Mouse (Mus musculus) heart, embryonic 11.5 days (tissue): ENCODE measurements around the gene LTO1. TPM values are rescaled to one million over a fixed set of nuclear protein-coding genes. Genes with fewer than 3 reads are reported as not detected.
"Not testable (repeated sequence)": the region's sequence is repeated elsewhere in the genome, so short reads cannot be mapped to it uniquely, and the experiment has no call there.

Experiments
- ATAC-seq: fragments of 200-750 bp; cut with Nextera tagmentation; replicated peaks from 2 replicates; pipeline ENCODE4 v1.8.0; 2017; ENCODE audit warnings: moderate library complexity; ENCODE audit not compliant: insufficient number of reproducible peaks, low FRiP score, low TSS enrichment
- H3K27ac ChIP-seq: fragments of 300-500 bp; sonication (generic); 2 replicates; pipeline ENCODE4 v1.5.1; 2014; ENCODE audit warnings: mild to moderate bottlenecking, low read depth, low read length
- H3K27me3 ChIP-seq: fragments of 300-500 bp; sonication (generic); 2 replicates; pipeline ENCODE4 v1.6.1; 2014; ENCODE audit warnings: mild to moderate bottlenecking, low read length, mixed read lengths; ENCODE audit not compliant: control insufficient read depth, insufficient read depth
- H3K36me3 ChIP-seq: fragments of 300-500 bp; sonication (generic); 2 replicates; pipeline ENCODE4 v1.6.1; 2014; ENCODE audit warnings: mild to moderate bottlenecking, low read length, moderate library complexity, mixed read lengths; ENCODE audit not compliant: control insufficient read depth, insufficient read depth
- H3K4me1 ChIP-seq: fragments of 300-500 bp; sonication (generic); 2 replicates; pipeline ENCODE4 v1.6.1; 2014; ENCODE audit warnings: low read length; ENCODE audit not compliant: control insufficient read depth, insufficient read depth
- H3K4me2 ChIP-seq: fragments of 300-500 bp; sonication (generic); 2 replicates; pipeline ENCODE4 v1.6.1; 2014; ENCODE audit warnings: mild to moderate bottlenecking, moderate library complexity
- H3K4me3 ChIP-seq: fragments of 300-500 bp; sonication (generic); 2 replicates; pipeline ENCODE4 v1.5.1; 2014; ENCODE audit warnings: low read depth, low read length
- H3K9ac ChIP-seq: fragments of 300-500 bp; sonication (generic); 2 replicates; pipeline ENCODE4 v1.6.1; 2014; ENCODE audit warnings: mild to moderate bottlenecking, low read depth, low read length, moderate library complexity
- H3K9me3 ChIP-seq: fragments of 300-500 bp; sonication (generic); replicated peaks from 2 replicates; pipeline ENCODE4 v1.6.1; 2016; ENCODE audit warnings: low read length; ENCODE audit not compliant: control insufficient read depth
- WGBS: fragments of 180-500 bp; shearing (Covaris S2); extraction: QIAGEN DNeasy Blood & Tissue Kit; methylation state at CpG from one replicate; pipeline ENCODE4 v1.1.7; 2014; ENCODE audit not compliant: insufficient replicate concordance; 5-methylcytosine and 5-hydroxymethylcytosine counted together
- polyA plus RNA-seq: library from polyadenylated mRNA; unstranded; fragments of >200 nt; fragmentation: Nextera tagmentation; extraction: Ambion mirVana; gene quantifications from 2 replicates; pipeline ENCODE4 v1.2.1, GENCODE M21; 2014

Gene LTO1
- polyA plus RNA-seq, 1 experiment from 2014 or later, result 17.1 TPM

- ATAC-seq, result no peak
- Histone ChIP-seq H3K4me3 (no peak overlapping the region), H3K4me2 (no peak overlapping the region), H3K9me3 (no peaks in the 10 kb centered on the region), H3K36me3 (no peaks in the 10 kb centered on the region), H3K27me3 (peaks cover 63% of the 10 kb centered on the region), H3K9ac (no peak overlapping the region), H3K4me1 (peaks cover 17% of the 10 kb centered on the region), H3K27ac (no peak overlapping the region)
- 49% methylated on average over 6 of the region's 6 CpGs for WGBS
Observed at GRCm38 (mm10) chr7:144898506-144898905, 16.4 kb upstream of the LTO1 start.

GRCm38 (mm10) chr7:144905514-144905913 lies 9.4 kb upstream of the LTO1 start:
- H3K27me3 ChIP-seq, H3K9ac ChIP-seq, H3K36me3 ChIP-seq, H3K4me1 ChIP-seq, H3K4me3 ChIP-seq, ATAC-seq, H3K9me3 ChIP-seq, H3K27ac ChIP-seq, H3K4me2 ChIP-seq: not testable (repeated sequence)
- 84% methylated on average over 3 of the region's 3 CpGs for WGBS

- H3K4me1 ChIP-seq, result 0 out of 2 replicates have a peak, but pooled peaks cover 3% of the 10 kb centered on the region
- no peak; the same call in 1 of the 2 replicates for ATAC-seq
- no peak overlapping the region for H3K27ac ChIP-seq
- peak overlapping the region; percentile 43; the same call in 1 of the 2 replicates for H3K9ac ChIP-seq
- no peaks in the 10 kb centered on the region for H3K36me3 ChIP-seq
- 0 out of 2 replicates have a peak, but pooled peaks cover 2% of the 10 kb centered on the region for H3K9me3 ChIP-seq
- peak overlapping the region; percentile 61 for H3K4me2 ChIP-seq
- H3K27me3 ChIP-seq, result peaks cover 3% of the 10 kb centered on the region; the same call in 1 of the 2 replicates
- WGBS, result 10% methylated on average over 28 of the region's 28 CpGs
- H3K4me3 ChIP-seq, result 0 out of 2 replicates have a peak overlapping the region, but pooled peaks have one; percentile 22
Observed at GRCm38 (mm10) chr7:144906708-144907397, 8.0 kb upstream of the LTO1 start.

GRCm38 (mm10) chr7:144907793-144908192 lies 7.1 kb upstream of the LTO1 start:
- WGBS, result 9% methylated on average over 8 of the region's 8 CpGs
- Histone ChIP-seq H3K9me3 (0 out of 2 replicates have a peak, but pooled peaks cover 2% of the 10 kb centered on the region), H3K27ac (no peak overlapping the region), H3K36me3 (no peaks in the 10 kb centered on the region), H3K4me3 (no peak overlapping the region), H3K27me3 (no peaks in the 10 kb centered on the region; the same call in 1 of the 2 replicates), H3K4me1 (0 out of 2 replicates have a peak, but pooled peaks cover 3% of the 10 kb centered on the region), H3K4me2 (0 out of 2 replicates have a peak overlapping the region, but pooled peaks have one; percentile 61), H3K9ac (no peak overlapping the region)
- ATAC-seq, result no peak

GRCm38 (mm10) chr7:144908705-144909104 lies 6.2 kb upstream of the LTO1 start:
- Histone ChIP-seq H3K4me2 (no peak overlapping the region; the same call in 1 of the 2 replicates), H3K9ac (no peak overlapping the region), H3K9me3 (0 out of 2 replicates have a peak, but pooled peaks cover 2% of the 10 kb centered on the region), H3K4me3 (no peak overlapping the region), H3K27me3 (no peaks in the 10 kb centered on the region; the same call in 1 of the 2 replicates), H3K27ac (no peak overlapping the region), H3K4me1 (0 out of 2 replicates have a peak, but pooled peaks cover 3% of the 10 kb centered on the region), H3K36me3 (no peaks in the 10 kb centered on the region)
- 29% methylated on average over 7 of the region's 7 CpGs for WGBS
- no peak for ATAC-seq

- H3K9me3 ChIP-seq, result no peaks in the 10 kb centered on the region
- H3K4me1 ChIP-seq, result peaks cover 10% of the 10 kb centered on the region
- no peaks in the 10 kb centered on the region; the same call in 1 of the 2 replicates for H3K27me3 ChIP-seq
- no peak overlapping the region for H3K4me3 ChIP-seq
- no peak overlapping the region for H3K27ac ChIP-seq
- WGBS, result 70% methylated on average over 1 of the region's 1 CpGs
- no peak overlapping the region for H3K4me2 ChIP-seq
- H3K36me3 ChIP-seq, result no peaks in the 10 kb centered on the region
- no peak for ATAC-seq
- H3K9ac ChIP-seq, result no peak overlapping the region
Observed at GRCm38 (mm10) chr7:144911121-144911520, 3.8 kb upstream of the LTO1 start.

GRCm38 (mm10) chr7:144912897-144913296 lies 2.0 kb upstream of the LTO1 start:
- Histone ChIP-seq H3K9ac (no peak overlapping the region), H3K36me3 (peaks cover 6% of the 10 kb centered on the region; the same call in 1 of the 2 replicates), H3K27ac (no peak overlapping the region), H3K4me2 (no peak overlapping the region), H3K9me3 (no peaks in the 10 kb centered on the region), H3K4me3 (no peak overlapping the region), H3K27me3 (no peaks in the 10 kb centered on the region), H3K4me1 (peaks cover 9% of the 10 kb centered on the region)
- no peak for ATAC-seq
- 84% methylated on average over 4 of the region's 4 CpGs for WGBS

- H3K4me2 ChIP-seq, result peak overlapping the region; percentile 66
- peaks cover 10% of the 10 kb centered on the region for H3K36me3 ChIP-seq
- H3K4me1 ChIP-seq, result peaks cover 9% of the 10 kb centered on the region
- no peaks in the 10 kb centered on the region for H3K27me3 ChIP-seq
- H3K9me3 ChIP-seq, result no peaks in the 10 kb centered on the region
- H3K27ac ChIP-seq, result peak overlapping the region; percentile 59; the same call in 1 of the 2 replicates
- WGBS, result 8% methylated on average over 17 of the region's 17 CpGs
- H3K4me3 ChIP-seq, result peak overlapping the region; percentile 85
- peak; percentile 88 for ATAC-seq
- peak overlapping the region; percentile 89 for H3K9ac ChIP-seq
Observed at GRCm38 (mm10) chr7:144914296-144914947, 478 bp upstream of the LTO1 start.
